Mouse (Mus musculus): Measurements from ENCODE around the gene Nhlh1.

DNA sequence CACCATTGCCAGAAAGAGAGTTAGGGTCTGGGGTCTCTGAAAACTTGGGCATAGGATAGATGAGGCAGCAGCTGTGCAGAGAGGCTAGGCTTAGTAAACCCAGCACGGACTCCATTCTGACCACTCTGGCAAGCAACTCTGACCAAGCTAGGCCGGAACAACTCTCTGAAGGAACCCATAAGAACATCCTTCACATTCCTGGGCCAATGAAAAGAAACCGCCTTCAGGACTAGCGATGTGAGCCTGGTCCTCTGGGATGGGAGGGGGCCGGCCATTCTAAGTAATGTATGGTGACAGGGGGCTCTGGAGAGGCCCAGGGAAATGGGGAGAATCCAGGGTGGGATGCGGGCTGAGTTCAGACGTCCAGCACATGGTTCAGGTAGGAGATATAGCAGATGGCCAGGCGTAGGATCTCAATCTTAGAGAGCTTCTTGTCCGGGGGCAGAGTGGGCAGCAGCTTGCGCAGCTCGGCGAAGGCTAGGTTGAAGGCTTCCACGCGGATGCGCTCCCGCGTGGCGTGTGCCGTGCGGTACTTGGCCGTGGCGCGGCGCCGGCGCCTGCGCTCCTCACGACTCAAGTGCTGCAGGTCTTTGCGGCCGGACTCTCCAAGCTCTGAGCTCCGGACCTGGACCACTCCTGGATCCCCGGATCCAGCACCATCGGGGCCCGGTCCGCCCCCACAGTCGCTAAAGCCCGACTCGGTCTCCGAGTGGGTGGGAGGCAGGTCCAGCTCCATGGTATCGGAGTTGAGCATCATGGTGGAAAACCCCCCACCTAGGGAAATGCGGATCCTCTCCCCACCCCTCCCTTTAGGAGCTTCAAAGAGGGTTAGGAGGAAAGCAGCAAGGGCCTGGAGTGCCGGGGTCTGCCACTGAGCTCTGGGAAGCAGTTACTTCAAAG lies 3.6 kb downstream of the Nhlh1 start:
- TF ChIP-seq CTCF (conservative IDR thresholded peaks at IDR 0.05; ENCODE audit: low read length) (no peak), NANOG (IDR thresholded peaks at IDR 0.05; ENCODE audit: borderline replicate concordance, low read length) (no peak)

Data from E14TG2a.4 (cell line).